Mouse (Mus musculus) right cerebral cortex, adult 2 months (tissue): Measurements from ENCODE around the gene Syce1.
A peak's percentile ranks its signal among the peaks of the same experiment; 100 is the strongest.
"Not testable (repeated sequence)": the region's sequence is repeated elsewhere in the genome, so short reads cannot be mapped to it uniquely, and the experiment has no call there.

ENCODE experiments used
- DNase-seq, 2 experiments: peaks; one replicate each; pipeline ENCODE4 v3.0.0; 2021 to 2022; ENCODE audit warnings: low spot score in 2 of 2

Gene Syce1

GRCm38 (mm10) chr7:140765888-140766739, 21.5 kb downstream of the Syce1 start:
- no peak for DNase-seq

- DNase-seq, result not testable (repeated sequence)
Measured at GRCm38 (mm10) chr7:140765391-140765790, 22.3 kb downstream of the Syce1 start.

- DNase-seq, result no peak
Measured at GRCm38 (mm10) chr7:140763447-140764020, 24.1 kb downstream of the Syce1 start, which contains the start of gene Cyp2e1. Gene Cyp2e1, plus strand, starts transcription at chr7:140763739.

GRCm38 (mm10) chr7:140760647-140761046, 27.0 kb downstream of the Syce1 start:
- no peak for DNase-seq

- no peak for DNase-seq
Measured at GRCm38 (mm10) chr7:140756151-140756854, 31.3 kb downstream of the Syce1 start.

GRCm38 (mm10) chr7:140754556-140754955, 33.1 kb downstream of the Syce1 start:
- no peak for DNase-seq

- DNase-seq, result no peak
Measured at GRCm38 (mm10) chr7:140748827-140749160, 38.9 kb downstream of the Syce1 start.

GRCm38 (mm10) chr7:140748116-140748826, 39.4 kb downstream of the Syce1 start:
- no peak for DNase-seq

GRCm38 (mm10) chr7:140747402-140747801, 40.2 kb downstream of the Syce1 start:
- DNase-seq, result no peak

GRCm38 (mm10) chr7:140733162-140733561, 54.5 kb downstream of the Syce1 start:
- peak in 1 of 2 experiments; percentile 27 for DNase-seq
